Mouse (Mus musculus): ENCODE measurements around the gene Flywch2.
"Not testable (repeated sequence)": the region's sequence is repeated elsewhere in the genome, so short reads cannot be mapped to it uniquely, and the experiment has no call there.

Gene Flywch2

GRCm38 (mm10) chr17:23790269-23791078 lies 4.6 kb upstream of the Flywch2 start, which contains the start of gene Srrm2:
Gene Srrm2 (plus strand): TSS chr17:23790532.
- DNase-seq (ENCODE audit: low spot score in 2 of 2), result peak; percentile 48 to 82

GRCm38 (mm10) chr17:23789749-23790268 lies 3.9 kb upstream of the Flywch2 start:
- no peak for DNase-seq (ENCODE audit: low spot score in 2 of 2)

- DNase-seq (ENCODE audit: low spot score in 2 of 2), result no peak
Observed at GRCm38 (mm10) chr17:23788973-23789372, 3.1 kb upstream of the Flywch2 start.

- no peak for DNase-seq (ENCODE audit: low spot score in 2 of 2)
Observed at GRCm38 (mm10) chr17:23786510-23786931, 640 bp upstream of the Flywch2 start.

- DNase-seq (ENCODE audit: low spot score in 2 of 2), result no peak
Observed at GRCm38 (mm10) chr17:23783352-23783751, 2.5 kb downstream of the Flywch2 start.

- no peak for DNase-seq (ENCODE audit: low spot score in 2 of 2)
Observed at GRCm38 (mm10) chr17:23778447-23778846, 7.4 kb downstream of the Flywch2 start.

- DNase-seq (ENCODE audit: low spot score in 2 of 2), result no peak
Observed at GRCm38 (mm10) chr17:23777141-23777540, 8.7 kb downstream of the Flywch2 start.

GRCm38 (mm10) chr17:23776216-23776615 lies 9.7 kb downstream of the Flywch2 start:
- no peak for DNase-seq (ENCODE audit: low spot score in 2 of 2)

- peak; percentile 82 to 91 for DNase-seq (ENCODE audit: low spot score in 2 of 2)
Observed at GRCm38 (mm10) chr17:23774090-23774489, 11.8 kb downstream of the Flywch2 start.

GRCm38 (mm10) chr17:23773676-23774075 lies 12.2 kb downstream of the Flywch2 start:
- DNase-seq (ENCODE audit: low spot score in 2 of 2), result no peak

GRCm38 (mm10) chr17:23772219-23772556 lies 13.7 kb downstream of the Flywch2 start:
- DNase-seq (ENCODE audit: low spot score in 2 of 2), result not testable (repeated sequence)

- DNase-seq (ENCODE audit: low spot score in 2 of 2), result peak; percentile 96 to 97
Observed at GRCm38 (mm10) chr17:23771284-23772218, 14.3 kb downstream of the Flywch2 start, which contains the start of gene Flywch1. Gene Flywch1 (minus strand): TSS chr17:23771602.

- no peak for DNase-seq (ENCODE audit: low spot score in 2 of 2)
Observed at GRCm38 (mm10) chr17:23770896-23771283, 15.0 kb downstream of the Flywch2 start.

- no peak for DNase-seq (ENCODE audit: low spot score in 2 of 2)
Observed at GRCm38 (mm10) chr17:23770493-23770892, 15.4 kb downstream of the Flywch2 start.

- DNase-seq (ENCODE audit: low spot score in 2 of 2), result no peak
Observed at GRCm38 (mm10) chr17:23762976-23763375, 22.9 kb downstream of the Flywch2 start.

- DNase-seq (ENCODE audit: low spot score in 2 of 2), result no peak
Observed at GRCm38 (mm10) chr17:23761155-23761554, 24.7 kb downstream of the Flywch2 start.

GRCm38 (mm10) chr17:23760231-23760630 lies 25.6 kb downstream of the Flywch2 start:
- DNase-seq (ENCODE audit: low spot score in 2 of 2), result no peak

GRCm38 (mm10) chr17:23758801-23759200 lies 27.1 kb downstream of the Flywch2 start:
- no peak for DNase-seq (ENCODE audit: low spot score in 2 of 2)

- DNase-seq (ENCODE audit: low spot score in 2 of 2), result no peak
Observed at GRCm38 (mm10) chr17:23757581-23757980, 28.3 kb downstream of the Flywch2 start.

- DNase-seq (ENCODE audit: low spot score in 2 of 2), result no peak
Observed at GRCm38 (mm10) chr17:23755689-23756088, 30.2 kb downstream of the Flywch2 start.

GRCm38 (mm10) chr17:23749400-23750191 lies 36.3 kb downstream of the Flywch2 start:
- DNase-seq (ENCODE audit: low spot score in 2 of 2), result no peak

Measured in spleen, postnatal 4 days (tissue).